Mouse (Mus musculus) brain, embryonic 14.5 days (tissue): Measurements from ENCODE around the gene Fxyd6. TPM values are rescaled to one million over a fixed set of nuclear protein-coding genes. Genes with fewer than 3 reads are reported as not detected.

Source experiments
- DNase-seq: peaks from one replicate; pipeline ENCODE4 v3.0.0-alpha.2; 2011; ENCODE audit warnings: low read depth
- CTCF ChIP-seq: fragments of 200-500 bp; IDR thresholded peaks from 2 replicates; pipeline ENCODE4 v1.5.1; 2012; ENCODE audit warnings: inconsistent platforms, mild to moderate bottlenecking, moderate library complexity, borderline replicate concordance; ENCODE audit not compliant: insufficient read depth, insufficient read length; ENCODE audit errors: extremely low read depth
- POLR2A ChIP-seq: fragments of 200-500 bp; IDR thresholded peaks from 2 replicates; pipeline ENCODE4 v1.6.1; 2012; ENCODE audit warnings: mild to moderate bottlenecking, inconsistent platforms, borderline replicate concordance; ENCODE audit not compliant: poor library complexity, insufficient read depth, insufficient read length, severe bottlenecking; ENCODE audit errors: extremely low read depth
- polyA plus RNA-seq: library from polyadenylated mRNA; depleted of rRNA; stranded (reverse); fragments of >200 nt; gene quantifications from 2 replicates; pipeline ENCODE4 v1.2.3, GENCODE M21; 2012; rRNA removed

The Fxyd6 gene
- 374 and 382 TPM in 2 replicates for polyA plus RNA-seq

- DNase-seq, result peak; percentile 84
Measured at GRCm38 (mm10) chr9:45370117-45370561, at the start of gene Fxyd6. Fxyd6 (plus strand) TSS chr9:45370185.

GRCm38 (mm10) chr9:45321465-45321864, 48.5 kb upstream of the Fxyd6 start:
- DNase-seq, result peak; percentile 24
- no peak for TF ChIP-seq POLR2A
- TF ChIP-seq CTCF, result no peak

More at GRCm38 (mm10) chr9:45370117-45370561, at the start of gene Fxyd6:
- TF ChIP-seq CTCF (no peak), POLR2A (no peak; the same call in 1 of the 2 replicates)

- no peak for DNase-seq
- TF ChIP-seq CTCF (no peak), POLR2A (no peak)
Measured at GRCm38 (mm10) chr9:45321946-45322430, 48.0 kb upstream of the Fxyd6 start.

GRCm38 (mm10) chr9:45326390-45326789, 43.6 kb upstream of the Fxyd6 start:
- no peak for TF ChIP-seq POLR2A
- no peak for TF ChIP-seq CTCF
- no peak for DNase-seq

- TF ChIP-seq CTCF, result no peak
- no peak for TF ChIP-seq POLR2A
- DNase-seq, result no peak
Measured at GRCm38 (mm10) chr9:45328263-45328662, 41.7 kb upstream of the Fxyd6 start.

- no peak for DNase-seq
- no peak for TF ChIP-seq POLR2A
- TF ChIP-seq CTCF, result no peak
Measured at GRCm38 (mm10) chr9:45329577-45329976, 40.4 kb upstream of the Fxyd6 start.

- DNase-seq, result no peak
- TF ChIP-seq CTCF (no peak), POLR2A (no peak)
Measured at GRCm38 (mm10) chr9:45337406-45337805, 32.6 kb upstream of the Fxyd6 start.

GRCm38 (mm10) chr9:45343066-45343465, 26.9 kb upstream of the Fxyd6 start:
- no peak for DNase-seq
- TF ChIP-seq POLR2A (no peak), CTCF (no peak)

GRCm38 (mm10) chr9:45345516-45345915, 24.5 kb upstream of the Fxyd6 start:
- TF ChIP-seq CTCF, result peak; percentile 63; the same call in 1 of the 2 replicates
- no peak for TF ChIP-seq POLR2A
- peak; percentile 67 for DNase-seq

- TF ChIP-seq POLR2A, result no peak
- TF ChIP-seq CTCF, result no peak
- DNase-seq, result peak; percentile 55
Measured at GRCm38 (mm10) chr9:45346276-45346675, 23.7 kb upstream of the Fxyd6 start.

GRCm38 (mm10) chr9:45348560-45348959, 21.4 kb upstream of the Fxyd6 start:
- no peak for DNase-seq
- TF ChIP-seq CTCF (no peak), POLR2A (no peak)

- DNase-seq, result peak; percentile 39
- no peak for TF ChIP-seq POLR2A
- no peak for TF ChIP-seq CTCF
Measured at GRCm38 (mm10) chr9:45349181-45349580, 20.8 kb upstream of the Fxyd6 start.
